ENCODE assay signal across 8 mouse cellular contexts in the genomic region with DNA sequence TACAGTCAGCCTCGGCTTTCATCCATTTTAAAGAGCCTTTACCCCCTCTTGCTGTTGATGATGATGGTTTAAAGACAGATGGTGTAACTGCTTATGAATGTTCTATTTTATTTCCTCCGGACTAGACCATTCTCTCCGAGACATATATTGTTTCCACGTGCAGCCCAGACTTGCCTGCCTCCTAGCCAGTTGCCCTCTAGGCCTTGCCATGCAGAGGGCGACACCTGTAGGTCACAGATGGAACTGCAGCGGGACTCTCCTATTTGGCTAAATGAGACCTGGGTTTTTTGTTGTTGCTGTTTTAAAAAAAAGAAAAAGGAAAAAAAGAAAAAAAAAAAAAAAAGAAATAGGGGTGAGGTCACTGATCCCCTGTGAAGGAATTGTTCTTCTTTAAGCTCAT.
A peak's percentile ranks its signal among the peaks of the same experiment; 100 is the strongest.
DNase-seq lines count a peak whose midpoint lies in the region; TF ChIP-seq lines count a peak whose summit lies in the region.

No protein-coding gene starts in this region.

- intact Hi-C loops in heart, postnatal 14 days (cut with DNase I), result loop anchor here (1.0 to 10.0 kb wide), 6 partner anchors 25 to 337 kb away; no protein-coding TSS in a partner anchor

- no peak overlapping the region for H3K4me3 ChIP-seq in MEL (ENCODE audit: control insufficient read depth in 1 of 2, insufficient read depth in 1 of 2, low read depth in 2 of 2, low read length in 2 of 2)
- H3K4me3 ChIP-seq in bone marrow, adult 2 months (replicated peaks; ENCODE audit: control insufficient read depth, low read depth, low read length), result no peak overlapping the region
- H3K4me3 ChIP-seq in embryonic fibroblast, embryonic 13.5 days (ENCODE audit: insufficient read depth, low read length), result no peak overlapping the region

- peak; percentile 93 to 98 (median 94) for TF ChIP-seq CTCF in MEL (IDR thresholded peaks at IDR 0.05 in 2 of 3, conservative IDR thresholded peaks at IDR 0.05 in 1 of 3; ENCODE audit: control insufficient read depth in 1 of 3, insufficient read depth in 1 of 3, low read depth in 2 of 3, low read length in 3 of 3, poor library complexity in 1 of 3, severe bottlenecking in 1 of 3)
- TF ChIP-seq CTCF in bone marrow, adult 2 months (IDR thresholded peaks at IDR 0.05; ENCODE audit: control insufficient read depth, insufficient read depth, low read length), result peak; percentile 98
- TF ChIP-seq CTCF in embryonic fibroblast, embryonic 13.5 days (IDR thresholded peaks at IDR 0.05; ENCODE audit: borderline replicate concordance, insufficient read depth, low read length), result peak; percentile 96

- H3K9ac ChIP-seq in MEL (ENCODE audit: control insufficient read depth, low read depth, low read length, poor library complexity, severe bottlenecking), result no peak overlapping the region

- H3K79me2 ChIP-seq in MEL (ENCODE audit: control insufficient read depth, insufficient read depth, low read length, poor library complexity), result no peaks in the 10 kb centered on the region; the same call in 1 of the 2 replicates

- no peak for TF ChIP-seq POLR2A in MEL (IDR thresholded peaks at IDR 0.05; ENCODE audit: control insufficient read depth in 1 of 2, insufficient read depth in 1 of 2, low read depth in 1 of 2, low read length in 2 of 2, poor library complexity in 1 of 2)
- no peak for TF ChIP-seq POLR2A in bone marrow, adult 2 months (IDR thresholded peaks at IDR 0.05; ENCODE audit: borderline replicate concordance, control insufficient read depth, low read depth, low read length)
- no peak for TF ChIP-seq POLR2A in embryonic fibroblast, embryonic 13.5 days (IDR thresholded peaks at IDR 0.05; ENCODE audit: low read depth, low read length)

- H3K27ac ChIP-seq in MEL (ENCODE audit: control insufficient read depth, low read depth, low read length), result no peak overlapping the region
- H3K27ac ChIP-seq in bone marrow, adult 2 months (ENCODE audit: control insufficient read depth, insufficient read depth, low read depth, low read length, poor library complexity), result no peak overlapping the region
- peak overlapping the region; percentile 49 for H3K27ac ChIP-seq in embryonic fibroblast, embryonic 13.5 days (ENCODE audit: insufficient read depth, low read length)

- no peaks in the 10 kb centered on the region for H3K9me3 ChIP-seq in MEL (replicated peaks; ENCODE audit: insufficient read depth, low read length)

- 7% methylated on average over 6 of the region's 6 CpGs for WGBS in bone marrow, adult 2 months

- DNase-seq in MEL (ENCODE audit: low read depth, low spot score), result peak; percentile 85
- DNase-seq in heart, postnatal 14 days, result peak; percentile 85 to 95
- peak; percentile 83 to 88 for DNase-seq in layer of hippocampus, postnatal 14 days (ENCODE audit: low spot score in 2 of 2)
- DNase-seq in lung, postnatal 4 days, result peak; percentile 86 to 90
- peak; percentile 84 to 91 for DNase-seq in right cerebral cortex, postnatal 10 days (ENCODE audit: low spot score in 2 of 2)
- peak; percentile 86 for DNase-seq in urinary bladder, postnatal 36 days (ENCODE audit: low spot score in 2 of 2)

- peak; percentile 95 for TF ChIP-seq RAD21 in MEL (IDR thresholded peaks at IDR 0.05; ENCODE audit: low read depth, low read length)

- H3K36me3 ChIP-seq in MEL (ENCODE audit: control insufficient read depth in 1 of 2, insufficient read depth in 2 of 2, low read length in 2 of 2), result peaks cover 0 to 9% of the 10 kb centered on the region in 2 experiments; a peak in 2 of 4 replicates

- no peaks in the 10 kb centered on the region for H3K27me3 ChIP-seq in MEL (ENCODE audit: control insufficient read depth in 1 of 2, insufficient read depth in 2 of 2, low read length in 2 of 2)

- peaks cover 0 to 8% of the 10 kb centered on the region in 2 experiments; a peak in 3 of 4 replicates for H3K4me1 ChIP-seq in MEL (ENCODE audit: control insufficient read depth in 1 of 2, insufficient read depth in 2 of 2, low read length in 2 of 2)
- H3K4me1 ChIP-seq in bone marrow, adult 2 months (ENCODE audit: control insufficient read depth, insufficient read depth, low read length), result no peaks in the 10 kb centered on the region
- H3K4me1 ChIP-seq in embryonic fibroblast, embryonic 13.5 days (ENCODE audit: control insufficient read depth, insufficient read depth, low read length), result peaks cover 10% of the 10 kb centered on the region

- no peak for TF ChIP-seq EP300 in MEL (IDR thresholded peaks at IDR 0.05; ENCODE audit: low read depth in 1 of 2, low read length in 2 of 2)

TF ChIP-seq in MEL, 35 proteins besides CTCF, POLR2A, EP300 and RAD21:
- TF ChIP-seq ETS1 (IDR thresholded peaks at IDR 0.05; ENCODE audit: low read depth, low read length) (no peak), MYC (IDR thresholded peaks at IDR 0.05; ENCODE audit: low read depth, low read length) (peak; percentile 79), TBP (IDR thresholded peaks at IDR 0.05; ENCODE audit: low read depth, low read length) (no peak), BHLHE40 (IDR thresholded peaks at IDR 0.05; ENCODE audit: borderline replicate concordance, low read depth, low read length) (peak; percentile 52; the same call in 1 of the 2 replicates), ZNF384 (IDR thresholded peaks at IDR 0.05; ENCODE audit: low read depth, low read length) (peak; percentile 70), MXI1 (IDR thresholded peaks at IDR 0.05; ENCODE audit: low read depth, low read length) (0 out of 2 replicates have a peak, but pooled peaks have one; percentile 34), RCOR1 (IDR thresholded peaks at IDR 0.05; ENCODE audit: low read depth, low read length) (no peak), MAX (IDR thresholded peaks at IDR 0.05; ENCODE audit: low read length) (0 out of 2 replicates have a peak, but pooled peaks have one; percentile 16), SMC3 (IDR thresholded peaks at IDR 0.05; ENCODE audit: low read depth, low read length) (peak; percentile 94), ZC3H11A (IDR thresholded peaks at IDR 0.05; ENCODE audit: low read depth, low read length) (peak; percentile 93)
TF ChIP-seq in MEL: peak in this region for 7.
